Mouse (Mus musculus) neutrophil, adult 83 days (primary cell): ENCODE results near the gene Gm8113. TPM values are rescaled to one million over a fixed set of nuclear protein-coding genes. Genes with fewer than 3 reads are reported as not detected.

Experiments used
- total RNA-seq, 2 experiments: library from RNA; stranded (reverse); gene quantifications; one replicate each; pipeline ENCODE4 v1.2.4; 2023

The Gm8113 gene
- 1 to 10 TPM in 1 of 2 experiments, under 1 TPM in 1; 0.60 to 3.6 TPM for total RNA-seq

GRCm38 (mm10) chr14:43924688-43925403, at the start of gene Gm8113:
TSS of gene Gm8113 (plus strand) at chr14:43925390.

GRCm38 (mm10) chr14:43875417-43875816, 49.8 kb upstream of the Gm8113 start, which contains the start of gene Ear1:
TSS of gene Ear1 (minus strand) at chr14:43875517.

DNA sequence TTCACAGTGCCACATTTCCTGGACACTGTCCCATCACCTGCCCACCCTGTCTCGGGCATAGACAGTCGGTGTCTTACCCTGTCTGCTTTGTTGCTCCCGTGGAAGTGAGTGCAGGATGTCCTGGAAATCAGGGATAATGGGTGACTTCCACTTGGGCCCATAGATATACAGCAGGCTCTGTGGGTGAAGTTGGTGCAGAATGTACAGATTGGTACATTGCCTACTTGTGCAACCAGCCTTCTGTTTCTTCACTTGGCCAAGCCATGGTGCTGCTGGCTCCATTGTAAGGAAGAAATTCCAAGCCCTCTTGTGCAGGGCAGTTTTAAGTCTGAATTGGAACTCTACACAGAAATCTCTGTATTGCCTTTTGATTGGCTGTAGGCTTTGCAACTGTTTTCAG, 1.7 kb upstream of the Gm8113 start, which contains the start of gene Ear10:
Gene Ear10, minus strand, starts transcription at position 101 of the 400 bp plus-strand sequence.

GRCm38 (mm10) chr14:43956769-43957168, 31.6 kb downstream of the Gm8113 start, which contains the start of gene Ang5:
TSS of gene Ang5 (plus strand) at chr14:43957069.

Other genes starting within 250 kb of the Gm8113 start
- not detected for gene Gm8165, start 248.2 kb upstream of the Gm8113 start, total RNA-seq
- gene Gm7324, start 227.6 kb upstream of the Gm8113 start, total RNA-seq, result under 1 TPM in 1 of 2 experiments, not detected in 1; 0.35 TPM
- not detected for gene Gm16506, start 197.9 kb upstream of the Gm8113 start, total RNA-seq
- gene Gm6526, start 177.5 kb upstream of the Gm8113 start, total RNA-seq, result not detected
- gene Gm8180, start 140.6 kb upstream of the Gm8113 start, total RNA-seq, result not detected
- 10 to 100 TPM; 35.6 to 84.2 TPM for gene Ear1, start 49.9 kb upstream of the Gm8113 start, total RNA-seq
- not detected for gene Ear10, start 1.8 kb upstream of the Gm8113 start, total RNA-seq
- not detected for gene Ang5, start 31.7 kb downstream of the Gm8113 start, total RNA-seq
- not detected for gene Ang6, start 76.9 kb downstream of the Gm8113 start, total RNA-seq
- 100 to 1,000 TPM; 158 to 214 TPM for gene Ear2, start 177.3 kb downstream of the Gm8113 start, total RNA-seq
- not detected for gene Gm3327, start 198.5 kb downstream of the Gm8113 start, total RNA-seq